Mouse (Mus musculus): ENCODE results near the gene Ramp1. TPM values are rescaled to one million over a fixed set of nuclear protein-coding genes. Genes with fewer than 3 reads are reported as not detected.
A peak's percentile ranks its signal among the peaks of the same experiment; 100 is the strongest.

Gene Ramp1
- total RNA-seq, 1 experiment from 2014 or later = 138 TPM

DNA sequence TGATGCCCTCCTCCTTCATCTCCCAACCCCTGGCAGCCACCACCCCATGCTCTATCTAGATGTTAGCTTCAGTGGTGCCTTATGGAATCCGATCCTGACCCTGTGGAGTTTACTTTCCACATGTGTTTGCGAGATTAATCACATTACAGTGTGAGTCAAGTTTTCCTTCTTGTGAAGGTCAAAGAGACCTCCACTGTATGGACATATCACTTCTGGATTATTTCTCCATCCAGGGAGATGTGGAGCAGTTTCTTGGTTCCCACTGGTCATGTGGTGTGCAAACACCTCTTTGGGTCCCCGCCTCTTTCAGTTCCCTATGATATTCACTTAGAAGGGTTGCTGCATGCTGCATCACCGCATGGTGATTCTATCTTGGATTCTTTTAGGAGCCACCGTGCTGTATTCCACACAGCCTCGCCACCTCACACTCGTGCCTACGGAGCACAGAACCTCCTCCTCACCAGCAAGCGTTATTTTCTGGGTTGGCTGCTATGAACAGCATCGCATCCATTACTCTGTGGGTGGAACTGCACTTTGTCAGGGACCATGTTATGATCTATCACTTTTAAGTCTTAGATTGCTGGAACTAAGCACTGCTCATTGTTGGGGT, 9.3 kb downstream of the Ramp1 start:
- ATAC-seq (replicated peaks in 1 of 2; ENCODE audit: insufficient read depth in 1 of 2, low FRiP score in 2 of 2, low TSS enrichment in 1 of 2, low read depth in 1 of 2, poor library complexity in 2 of 2, severe bottlenecking in 2 of 2) = no peak

DNA sequence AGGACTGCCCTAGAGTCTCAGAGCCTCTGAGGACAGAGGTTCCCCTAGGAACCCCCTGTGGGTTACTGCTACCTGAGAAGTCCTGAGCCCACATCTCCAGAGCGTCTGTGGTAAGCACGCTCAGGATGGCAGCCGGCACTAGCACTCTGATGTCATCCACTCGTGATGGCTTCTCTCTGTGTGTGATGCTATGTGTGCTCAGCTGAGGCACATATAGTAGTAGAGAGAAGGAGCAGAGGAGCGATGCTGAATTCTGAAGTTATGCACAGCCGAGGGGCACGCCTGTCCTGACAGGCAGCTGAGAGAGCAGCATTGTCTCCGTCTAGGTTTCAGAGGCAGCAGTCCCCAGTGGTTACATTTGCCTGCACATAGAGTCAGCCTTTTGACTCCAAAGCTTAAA, 12.6 kb downstream of the Ramp1 start:
- no peak for ATAC-seq (replicated peaks in 1 of 2; ENCODE audit: insufficient read depth in 1 of 2, low FRiP score in 2 of 2, low TSS enrichment in 1 of 2, low read depth in 1 of 2, poor library complexity in 2 of 2, severe bottlenecking in 2 of 2)

DNA sequence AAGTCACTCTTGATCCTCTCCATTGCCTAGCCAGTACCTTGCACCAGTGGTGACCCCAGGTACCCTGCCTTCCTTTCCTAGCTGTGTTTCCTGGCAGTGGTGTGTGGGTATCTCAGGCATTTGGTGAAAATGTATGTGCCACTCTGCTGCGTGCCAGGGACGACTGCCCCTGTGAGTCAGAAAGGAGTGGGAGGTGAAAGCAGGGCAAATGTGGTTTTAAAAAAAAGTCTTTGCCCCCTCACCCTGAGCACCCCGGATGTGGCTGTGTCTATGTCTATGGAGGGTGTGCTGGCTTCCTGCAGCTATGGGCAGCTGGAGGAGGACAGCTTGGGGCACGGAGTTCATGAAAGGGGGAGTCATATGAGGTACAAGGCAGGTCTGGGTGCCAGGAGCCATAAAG, 13.6 kb downstream of the Ramp1 start:
- no peak for ATAC-seq (replicated peaks in 1 of 2; ENCODE audit: insufficient read depth in 1 of 2, low FRiP score in 2 of 2, low TSS enrichment in 1 of 2, low read depth in 1 of 2, poor library complexity in 2 of 2, severe bottlenecking in 2 of 2)

DNA sequence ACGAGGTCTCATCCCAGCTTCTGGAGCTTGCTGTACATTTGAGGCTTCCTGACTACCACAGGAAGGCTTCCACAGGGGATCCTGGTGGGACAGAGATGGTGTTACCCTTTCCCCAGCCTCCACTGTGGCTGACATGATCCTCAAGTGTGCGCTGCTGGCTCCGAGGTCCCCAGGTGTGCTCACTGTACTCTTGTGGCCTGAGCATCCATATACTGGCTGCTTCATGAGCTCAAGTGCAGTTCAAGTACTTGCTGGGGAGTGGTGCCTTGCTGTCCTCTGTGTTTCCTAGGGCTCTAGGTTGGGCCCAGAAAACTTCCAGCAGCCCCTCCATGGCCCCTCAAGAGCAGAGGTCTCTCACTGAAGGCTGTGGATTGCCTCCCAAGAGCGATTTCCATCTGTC, 14.1 kb downstream of the Ramp1 start:
- no peak for ATAC-seq (replicated peaks in 1 of 2; ENCODE audit: insufficient read depth in 1 of 2, low FRiP score in 2 of 2, low TSS enrichment in 1 of 2, low read depth in 1 of 2, poor library complexity in 2 of 2, severe bottlenecking in 2 of 2)

DNA sequence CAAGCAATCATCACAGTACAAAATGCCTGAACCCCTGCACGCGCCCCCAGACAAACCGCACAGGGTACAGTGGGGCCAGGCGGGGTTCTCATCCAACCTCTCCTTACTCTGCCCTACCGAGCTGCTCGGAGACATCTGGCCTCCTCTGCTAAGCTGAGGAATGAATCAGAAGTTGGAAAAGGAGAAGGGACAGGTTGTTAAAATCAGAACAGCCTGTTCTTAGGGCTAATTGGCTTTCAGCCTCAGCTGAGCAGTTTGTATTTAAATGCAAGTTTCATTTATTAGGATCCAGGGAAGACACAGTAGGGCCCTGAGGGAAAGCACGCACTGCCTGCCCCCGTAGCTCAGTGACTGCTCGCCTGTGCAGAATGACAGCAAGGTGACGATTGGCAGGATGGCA, 20.2 kb downstream of the Ramp1 start:
- ATAC-seq (replicated peaks in 1 of 2; ENCODE audit: insufficient read depth in 1 of 2, low FRiP score in 2 of 2, low TSS enrichment in 1 of 2, low read depth in 1 of 2, poor library complexity in 2 of 2, severe bottlenecking in 2 of 2) = no peak

DNA sequence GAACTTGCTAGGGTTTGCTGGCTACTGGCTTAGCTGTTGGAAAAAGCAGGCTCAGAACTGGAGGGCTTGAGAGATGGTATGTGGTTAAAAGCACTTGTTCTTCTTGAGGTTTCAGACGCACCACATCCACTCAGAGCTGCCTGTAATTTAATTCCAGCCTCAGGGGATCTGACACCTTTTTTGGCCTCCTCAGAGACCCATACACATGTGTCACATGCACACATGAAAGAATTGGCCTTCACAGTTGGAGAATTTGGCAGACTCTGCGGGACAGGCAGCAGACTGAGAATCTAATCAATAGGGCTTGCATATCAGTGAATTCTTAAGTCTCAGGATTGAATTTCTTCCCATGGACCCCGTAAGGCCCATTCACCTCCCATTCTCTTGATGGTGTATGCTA, 21.5 kb downstream of the Ramp1 start:
- ATAC-seq (replicated peaks in 1 of 2; ENCODE audit: insufficient read depth in 1 of 2, low FRiP score in 2 of 2, low TSS enrichment in 1 of 2, low read depth in 1 of 2, poor library complexity in 2 of 2, severe bottlenecking in 2 of 2) = no peak

DNA sequence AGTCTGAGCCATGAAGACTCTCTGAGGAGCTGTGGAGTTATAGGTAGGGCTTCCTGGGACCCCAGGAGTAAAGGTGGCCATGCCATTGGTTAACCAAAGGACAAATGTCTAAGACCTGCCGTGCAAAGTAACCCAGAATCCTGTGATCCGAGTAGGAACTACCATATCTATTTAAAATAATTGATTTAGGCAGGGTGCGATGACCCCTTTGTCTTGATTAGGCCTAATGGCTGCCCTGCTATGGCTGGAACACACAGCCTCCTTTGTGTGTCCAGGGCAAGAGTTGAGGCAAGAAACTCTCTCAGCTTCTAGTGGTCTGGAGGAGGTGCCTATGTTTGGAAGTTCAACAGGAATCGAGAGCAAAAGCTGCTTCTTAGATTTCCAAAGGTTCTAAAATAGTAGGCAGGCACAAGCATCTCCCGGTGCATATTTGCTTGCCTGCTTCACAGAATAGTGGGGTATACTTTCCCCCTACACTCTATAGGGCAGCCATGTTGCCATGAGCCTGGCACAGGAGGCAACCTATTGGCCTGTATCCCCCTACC, 24.7 kb downstream of the Ramp1 start:
- no peak for ATAC-seq (replicated peaks in 1 of 2; ENCODE audit: insufficient read depth in 1 of 2, low FRiP score in 2 of 2, low TSS enrichment in 1 of 2, low read depth in 1 of 2, poor library complexity in 2 of 2, severe bottlenecking in 2 of 2)

DNA sequence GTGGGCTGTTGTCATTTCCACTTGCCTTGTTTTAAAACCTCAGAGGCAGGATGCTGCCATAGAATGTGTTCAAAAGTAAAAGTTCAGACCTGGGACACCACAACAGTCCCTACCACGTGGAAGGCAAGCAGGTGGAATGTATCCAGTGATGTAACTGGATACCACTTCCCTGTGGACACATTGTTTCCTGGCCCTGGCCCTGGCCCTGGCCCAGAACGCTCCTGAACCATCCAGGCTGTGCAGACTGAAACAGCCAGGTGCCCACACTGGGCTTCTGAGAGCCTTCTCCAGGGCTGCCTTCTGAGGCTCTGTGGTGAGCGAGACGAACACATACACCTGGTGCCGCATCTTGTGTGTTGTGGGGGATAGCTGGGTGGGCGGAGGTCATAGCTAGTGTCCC, 26.0 kb downstream of the Ramp1 start:
- ATAC-seq (replicated peaks in 1 of 2; ENCODE audit: insufficient read depth in 1 of 2, low FRiP score in 2 of 2, low TSS enrichment in 1 of 2, low read depth in 1 of 2, poor library complexity in 2 of 2, severe bottlenecking in 2 of 2) = no peak

DNA sequence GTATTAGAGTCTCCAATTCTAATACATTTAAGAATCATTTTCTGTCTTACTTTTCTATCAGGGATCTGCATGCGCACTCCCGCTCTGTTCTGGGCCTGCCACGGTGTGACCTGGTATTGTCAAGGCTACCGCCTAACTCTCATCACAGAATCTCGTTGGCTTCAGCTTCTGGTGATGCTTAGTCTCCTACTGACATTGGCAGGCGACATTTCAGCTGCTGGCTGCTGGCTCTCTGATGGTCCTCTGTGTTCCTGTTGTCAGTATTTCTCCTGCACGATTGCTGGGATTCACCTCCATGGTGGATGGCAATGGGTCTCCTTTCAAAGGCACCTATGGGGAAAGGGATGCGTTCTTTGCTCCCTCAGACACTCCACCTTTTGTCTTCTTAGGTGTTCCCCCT, 26.7 kb downstream of the Ramp1 start:
- ATAC-seq (replicated peaks in 1 of 2; ENCODE audit: insufficient read depth in 1 of 2, low FRiP score in 2 of 2, low TSS enrichment in 1 of 2, low read depth in 1 of 2, poor library complexity in 2 of 2, severe bottlenecking in 2 of 2) = no peak

DNA sequence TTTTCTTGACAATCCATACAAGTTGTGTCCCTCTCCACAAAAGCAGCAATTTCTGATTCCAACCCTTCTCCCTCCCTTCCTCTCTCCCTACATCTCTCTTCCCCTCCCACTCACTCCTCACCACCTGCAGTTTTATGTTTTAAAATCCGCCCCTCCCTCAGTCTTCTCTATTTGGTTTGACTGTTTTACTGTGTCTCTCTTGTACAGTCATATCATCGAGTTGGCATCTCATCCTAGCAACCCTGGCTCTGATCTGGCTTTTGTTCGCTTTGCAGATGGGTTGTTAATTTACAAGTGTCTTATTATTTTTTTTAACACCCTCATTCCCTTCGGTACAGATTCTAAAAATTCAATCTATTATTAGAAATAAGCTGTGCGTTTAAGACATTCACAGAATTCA, 27.3 kb downstream of the Ramp1 start:
- ATAC-seq (replicated peaks in 1 of 2; ENCODE audit: insufficient read depth in 1 of 2, low FRiP score in 2 of 2, low TSS enrichment in 1 of 2, low read depth in 1 of 2, poor library complexity in 2 of 2, severe bottlenecking in 2 of 2) = no peak

DNA sequence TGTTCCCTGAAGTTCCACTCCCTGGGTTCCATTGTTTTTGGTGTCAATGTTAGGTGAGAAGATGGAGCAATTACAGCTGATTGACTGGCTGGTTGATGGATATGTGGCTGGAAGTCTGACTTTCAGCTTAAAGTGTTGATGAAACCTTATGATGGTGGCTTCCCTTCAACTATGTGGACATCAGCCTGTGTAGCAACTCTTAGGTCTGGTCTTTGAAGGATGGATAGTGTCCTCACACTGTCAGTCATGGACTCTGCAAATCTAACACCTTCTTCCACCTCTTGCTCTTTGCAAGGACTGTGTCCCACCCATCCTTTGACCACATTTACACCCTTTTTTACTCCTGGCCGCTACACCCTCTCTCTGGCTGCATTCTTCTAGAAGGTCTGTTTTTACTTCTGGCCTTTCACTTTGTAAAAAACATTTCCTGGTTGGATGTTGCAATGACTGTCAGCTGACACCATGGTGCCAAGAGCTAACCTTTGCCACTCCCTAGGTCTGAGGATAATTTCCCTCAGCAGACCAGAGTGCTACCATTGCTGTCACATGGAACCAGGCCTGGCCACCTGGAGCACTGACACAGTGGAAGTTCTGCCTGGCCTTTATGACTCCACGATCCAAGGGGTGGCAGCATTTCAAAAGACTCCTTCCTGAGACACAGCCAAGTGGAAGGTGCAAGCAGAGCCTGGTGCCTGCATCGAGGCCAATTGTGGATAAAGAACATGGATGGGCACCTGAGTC, 27.9 kb downstream of the Ramp1 start:
- ATAC-seq (replicated peaks in 1 of 2; ENCODE audit: insufficient read depth in 1 of 2, low FRiP score in 2 of 2, low TSS enrichment in 1 of 2, low read depth in 1 of 2, poor library complexity in 2 of 2, severe bottlenecking in 2 of 2) = peak in 1 of 2 experiments; percentile 51; a peak in 1 of 4 replicates

DNA sequence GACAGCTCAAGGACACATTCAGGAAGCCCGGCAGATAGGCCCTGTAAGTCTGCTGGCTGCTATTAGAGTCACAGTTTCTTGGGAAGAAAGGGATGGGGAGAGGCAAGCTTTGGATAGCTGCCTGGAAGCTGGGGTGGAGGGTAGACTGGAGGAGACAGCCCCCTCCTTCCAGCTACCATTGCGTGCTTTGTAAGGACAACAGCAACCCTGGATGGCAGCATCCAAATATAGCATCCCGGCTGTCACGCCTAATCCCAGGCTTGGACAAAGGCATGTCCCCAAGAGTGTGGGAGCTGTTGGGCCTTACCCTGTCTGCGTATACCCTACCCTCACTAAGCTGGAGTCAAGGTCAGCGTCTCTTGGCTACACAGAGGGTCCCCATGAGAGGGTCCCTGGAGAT, 29.7 kb downstream of the Ramp1 start:
- no peak for ATAC-seq (replicated peaks in 1 of 2; ENCODE audit: insufficient read depth in 1 of 2, low FRiP score in 2 of 2, low TSS enrichment in 1 of 2, low read depth in 1 of 2, poor library complexity in 2 of 2, severe bottlenecking in 2 of 2)

DNA sequence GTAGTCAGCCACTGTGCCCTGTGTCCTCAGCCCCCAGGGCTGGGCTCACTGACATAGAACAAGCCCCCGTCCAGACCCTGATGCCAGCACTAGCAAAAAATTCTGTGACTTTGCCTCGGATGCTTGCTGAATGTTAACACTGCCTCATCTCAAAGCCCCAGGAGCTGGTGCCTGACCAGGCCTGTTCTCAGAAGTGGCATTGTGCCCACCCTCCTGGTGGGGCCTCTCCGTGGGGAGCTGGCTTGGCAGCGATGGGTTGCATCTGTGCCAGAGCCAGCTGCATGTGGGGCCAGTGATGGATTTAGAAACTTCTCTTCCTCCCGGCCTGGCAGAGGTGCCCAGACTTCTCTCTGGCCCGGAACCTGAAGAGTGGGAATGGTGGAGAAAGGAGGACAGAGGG, 30.2 kb downstream of the Ramp1 start:
- ATAC-seq (replicated peaks in 1 of 2; ENCODE audit: insufficient read depth in 1 of 2, low FRiP score in 2 of 2, low TSS enrichment in 1 of 2, low read depth in 1 of 2, poor library complexity in 2 of 2, severe bottlenecking in 2 of 2) = no peak

DNA sequence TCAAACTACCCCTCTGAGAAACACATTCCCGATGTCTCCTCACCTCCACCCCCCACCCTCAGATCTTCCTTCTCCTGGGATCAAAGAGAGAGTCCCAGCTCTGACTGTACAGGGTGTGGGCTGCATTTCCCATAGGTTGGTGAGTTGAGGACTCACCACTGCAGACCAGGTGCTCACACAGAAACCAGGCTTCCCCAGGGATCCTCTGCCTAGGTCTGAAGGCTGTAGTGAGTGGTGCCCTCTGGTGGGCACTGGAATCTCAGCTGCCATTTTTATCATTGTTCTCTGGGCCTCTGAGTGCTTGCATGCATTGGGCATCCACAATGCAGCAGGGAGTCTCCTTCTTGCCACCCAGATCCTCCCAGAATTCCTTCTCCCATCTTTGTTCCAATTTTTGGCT, 31.5 kb downstream of the Ramp1 start:
- ATAC-seq (replicated peaks in 1 of 2; ENCODE audit: insufficient read depth in 1 of 2, low FRiP score in 2 of 2, low TSS enrichment in 1 of 2, low read depth in 1 of 2, poor library complexity in 2 of 2, severe bottlenecking in 2 of 2) = peak; percentile 38 to 52; a peak in 3 of 4 replicates

DNA sequence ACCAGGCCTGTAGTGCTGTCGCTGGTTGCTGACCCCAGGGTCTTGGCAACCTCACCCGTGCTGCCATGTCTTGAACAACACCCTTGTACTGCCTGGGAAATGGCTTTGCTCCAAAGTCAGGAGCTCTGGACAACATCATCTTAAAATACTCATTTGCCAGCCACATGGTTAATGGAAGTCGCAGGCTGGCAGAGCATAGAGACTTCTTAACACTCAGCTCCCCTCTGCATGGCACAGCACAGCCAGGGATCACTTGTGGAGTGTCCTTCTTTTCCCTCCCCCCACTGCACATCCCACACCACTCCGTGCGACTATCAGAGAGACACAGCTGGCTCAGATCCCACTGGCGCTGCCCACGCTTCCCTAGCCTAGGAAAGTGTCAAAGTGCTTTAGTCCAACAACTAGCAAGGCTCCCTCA, 32.0 kb downstream of the Ramp1 start:
- no peak for ATAC-seq (replicated peaks in 1 of 2; ENCODE audit: insufficient read depth in 1 of 2, low FRiP score in 2 of 2, low TSS enrichment in 1 of 2, low read depth in 1 of 2, poor library complexity in 2 of 2, severe bottlenecking in 2 of 2)

DNA sequence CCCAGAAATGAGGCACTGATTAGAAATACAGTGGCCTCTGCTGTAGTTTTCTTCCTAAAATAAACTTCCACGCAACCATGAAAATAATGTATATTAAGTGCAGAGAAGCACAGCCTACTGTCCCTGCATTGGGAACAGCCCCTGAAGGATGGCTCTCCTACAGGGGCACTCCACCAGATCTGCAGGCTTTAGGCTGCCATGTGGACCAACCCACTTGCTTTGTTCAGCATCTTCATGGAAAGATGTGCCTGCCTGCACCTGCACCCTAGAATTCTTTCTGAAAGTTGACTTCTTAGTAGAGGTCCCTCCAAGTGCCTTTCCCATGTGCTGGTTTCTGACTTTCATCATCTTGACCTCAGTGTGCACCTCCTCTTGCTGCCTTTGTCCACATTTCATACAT, 35.6 kb downstream of the Ramp1 start:
- ATAC-seq (replicated peaks in 1 of 2; ENCODE audit: insufficient read depth in 1 of 2, low FRiP score in 2 of 2, low TSS enrichment in 1 of 2, low read depth in 1 of 2, poor library complexity in 2 of 2, severe bottlenecking in 2 of 2) = no peak

DNA sequence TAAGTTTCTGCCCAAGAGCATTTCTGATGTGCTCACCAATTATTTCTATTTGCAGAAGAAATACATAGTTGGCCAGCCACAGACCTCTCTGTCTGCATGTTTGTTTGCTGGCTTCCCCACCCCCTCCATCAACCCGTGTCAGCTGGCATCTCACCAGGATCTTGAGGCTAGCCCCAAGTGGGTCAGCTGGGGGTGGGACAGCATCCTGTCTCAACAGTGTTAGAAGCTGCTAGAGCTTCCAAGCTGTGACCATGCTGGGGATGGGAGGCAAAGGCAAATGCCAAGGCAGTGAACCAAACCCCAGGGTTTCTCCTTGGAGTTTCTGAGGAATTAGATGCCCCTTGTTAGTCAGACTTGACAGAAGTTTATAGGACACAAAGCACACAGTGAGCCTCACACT, 36.4 kb downstream of the Ramp1 start:
- peak in 1 of 2 experiments; percentile 39; a peak in 2 of 4 replicates for ATAC-seq (replicated peaks in 1 of 2; ENCODE audit: insufficient read depth in 1 of 2, low FRiP score in 2 of 2, low TSS enrichment in 1 of 2, low read depth in 1 of 2, poor library complexity in 2 of 2, severe bottlenecking in 2 of 2)

DNA sequence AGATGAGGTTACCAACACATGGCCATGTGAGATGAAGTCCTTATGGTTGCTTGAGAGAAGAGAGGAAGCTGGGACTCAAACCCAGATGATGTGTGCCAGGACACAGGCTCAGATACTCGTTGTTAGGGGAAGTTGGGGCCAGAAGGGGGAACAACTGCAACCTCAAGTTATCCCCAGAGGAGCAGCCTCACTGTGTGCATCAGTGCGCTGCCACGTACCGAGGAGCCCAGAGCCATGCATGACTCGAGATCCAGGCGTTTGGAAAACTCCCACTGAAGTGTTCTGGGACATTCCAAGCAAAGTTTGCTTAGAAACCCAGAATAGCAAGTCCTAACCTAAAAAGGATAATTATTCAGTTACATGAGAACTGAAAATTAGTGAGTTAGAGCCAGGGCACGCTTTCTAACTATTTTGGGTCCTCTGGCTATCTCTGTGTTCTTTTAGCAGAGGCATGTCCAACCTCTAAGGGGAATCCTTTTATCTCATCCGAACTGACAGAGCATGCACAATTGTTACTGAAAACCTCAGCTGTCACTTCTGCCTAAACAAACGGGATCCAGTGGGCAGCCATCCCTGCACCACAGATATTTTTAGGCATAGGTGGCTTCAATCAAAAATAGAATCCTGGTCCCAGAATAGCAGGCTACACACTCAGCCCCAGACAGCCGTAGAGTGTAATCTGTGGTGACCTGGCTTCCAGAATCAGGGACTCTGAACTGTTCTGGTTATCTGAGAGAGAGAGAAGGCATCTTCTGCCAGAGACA, 37.1 kb downstream of the Ramp1 start:
- ATAC-seq (replicated peaks in 1 of 2; ENCODE audit: insufficient read depth in 1 of 2, low FRiP score in 2 of 2, low TSS enrichment in 1 of 2, low read depth in 1 of 2, poor library complexity in 2 of 2, severe bottlenecking in 2 of 2) = peak; percentile 78 to 80

Measured in hematopoietic stem cell, adult 5-6 weeks (primary cell).